Mouse (Mus musculus): ENCODE measurements around the gene Mtf1.

Gene Mtf1

DNA sequence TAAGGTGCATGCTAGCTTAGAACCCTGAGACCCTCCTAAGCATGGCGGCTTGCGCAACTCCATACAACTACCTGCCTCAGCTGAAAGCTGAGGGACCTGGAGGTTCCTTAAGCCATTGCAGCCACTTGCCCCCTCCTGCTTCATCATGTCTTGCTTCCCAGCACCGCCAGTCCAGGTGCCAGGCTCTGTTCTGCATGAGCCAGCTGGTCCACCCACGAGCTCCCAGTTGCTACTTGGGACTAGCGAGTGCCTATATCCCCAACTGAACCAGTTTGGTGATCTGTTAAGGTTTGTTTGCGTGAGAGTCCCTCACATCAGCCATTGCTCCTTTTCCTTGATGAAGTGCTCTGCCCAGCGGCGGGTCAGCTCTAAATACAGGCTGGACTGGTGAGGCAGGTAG is 54.4 kb downstream of the Mtf1 start:
- no peak for DNase-seq (ENCODE audit: low spot score)

- DNase-seq (ENCODE audit: low spot score), result peak; percentile 65
Measured at GRCm38 (mm10) chr4:124858370-124858769, 56.5 kb downstream of the Mtf1 start.

DNA sequence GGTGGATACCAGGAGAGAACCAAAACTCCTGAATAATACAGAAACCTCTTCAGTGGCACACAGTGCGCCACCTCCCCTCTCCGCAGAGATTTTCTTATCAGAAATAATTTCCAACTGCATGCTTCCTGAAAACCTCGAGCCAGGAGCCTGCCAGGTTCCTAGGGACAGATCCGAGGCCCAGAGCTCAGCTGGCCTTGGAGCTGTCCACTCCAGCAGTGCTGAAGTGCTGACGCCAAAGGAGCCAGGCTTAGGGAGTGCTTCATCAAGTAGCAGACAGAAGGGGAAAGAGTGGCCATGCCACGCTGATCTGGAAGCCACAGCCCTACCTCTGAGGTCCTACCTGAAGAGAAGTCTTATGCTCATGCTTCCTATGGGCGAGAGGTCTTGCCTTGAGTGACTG is 58.5 kb downstream of the Mtf1 start:
- peak; percentile 90 for DNase-seq (ENCODE audit: low spot score)

DNA sequence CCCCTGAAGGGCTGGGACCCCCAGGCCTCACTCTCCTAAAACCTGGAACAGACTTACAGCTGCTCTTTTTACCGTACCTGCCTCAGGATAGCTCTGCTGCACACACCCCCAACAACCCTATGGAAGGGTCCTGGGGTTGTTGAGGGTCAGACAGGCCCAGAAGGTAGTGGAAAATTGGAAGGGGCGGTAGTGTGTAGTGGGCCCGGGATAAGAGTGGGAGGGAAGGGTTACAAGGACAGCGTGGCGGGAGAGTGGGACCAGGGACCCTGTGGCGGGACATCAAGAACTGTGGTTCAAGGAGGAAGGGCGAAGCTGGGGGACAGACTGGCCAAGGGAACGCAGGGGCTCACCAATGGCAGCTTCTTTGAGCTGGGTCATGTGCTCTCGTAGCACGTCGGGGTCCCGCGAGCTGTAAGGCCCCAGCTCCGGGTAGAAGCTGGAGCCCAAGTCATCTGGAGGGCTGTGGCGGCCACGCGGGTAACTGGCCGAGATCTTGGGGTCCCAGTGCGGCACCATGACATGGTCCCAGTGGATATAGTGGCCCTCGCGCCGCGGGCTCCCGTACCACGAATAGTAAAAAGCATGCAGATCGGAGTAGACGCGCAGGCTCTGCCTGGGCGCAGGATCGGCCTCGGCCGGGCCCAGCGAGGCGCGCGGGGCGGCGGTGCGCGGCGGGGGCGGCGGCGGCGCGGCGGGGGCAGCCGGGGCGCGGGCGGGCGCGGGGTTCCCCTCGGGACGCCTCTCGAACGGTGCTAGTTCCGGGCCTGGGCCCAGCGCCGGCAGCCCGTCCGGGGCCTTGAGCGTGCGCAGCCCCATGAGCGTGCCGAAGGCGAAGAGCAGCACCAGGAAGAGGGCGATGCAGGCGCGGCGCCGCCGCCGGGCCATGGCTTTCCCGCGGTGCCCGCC is 59.6 kb downstream of the Mtf1 start, which contains the start of gene Maneal:
Maneal (minus strand) TSS at position 889 of the 906 bp plus-strand sequence.
- no peak for DNase-seq (ENCODE audit: low spot score)

GRCm38 (mm10) chr4:124872719-124873118 is 70.8 kb downstream of the Mtf1 start:
- no peak for DNase-seq (ENCODE audit: low spot score)

DNA sequence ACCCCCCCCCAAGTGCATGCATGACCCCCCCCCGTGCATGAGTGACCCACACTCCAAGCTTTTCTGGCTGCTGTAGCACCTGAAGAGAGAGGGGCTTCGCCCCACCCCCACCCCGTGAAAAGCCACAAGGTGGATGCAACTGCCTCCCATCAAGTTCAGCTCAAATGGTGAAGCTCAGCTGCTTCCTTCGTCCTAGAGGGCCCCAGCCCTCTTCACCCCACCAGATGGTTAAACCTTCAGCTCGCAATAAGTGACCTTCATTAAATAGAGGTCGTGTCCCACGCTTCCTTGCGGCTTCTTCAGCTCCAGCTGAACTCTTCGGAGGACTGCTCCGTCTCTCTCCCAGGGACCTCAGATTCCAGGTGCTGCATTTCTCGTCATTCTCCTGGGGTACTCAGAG is 78.7 kb downstream of the Mtf1 start, which contains the start of gene Epha10:
Epha10 (plus strand) TSS at position 301 of the 400 bp plus-strand sequence.
- no peak for DNase-seq (ENCODE audit: low spot score)

DNA sequence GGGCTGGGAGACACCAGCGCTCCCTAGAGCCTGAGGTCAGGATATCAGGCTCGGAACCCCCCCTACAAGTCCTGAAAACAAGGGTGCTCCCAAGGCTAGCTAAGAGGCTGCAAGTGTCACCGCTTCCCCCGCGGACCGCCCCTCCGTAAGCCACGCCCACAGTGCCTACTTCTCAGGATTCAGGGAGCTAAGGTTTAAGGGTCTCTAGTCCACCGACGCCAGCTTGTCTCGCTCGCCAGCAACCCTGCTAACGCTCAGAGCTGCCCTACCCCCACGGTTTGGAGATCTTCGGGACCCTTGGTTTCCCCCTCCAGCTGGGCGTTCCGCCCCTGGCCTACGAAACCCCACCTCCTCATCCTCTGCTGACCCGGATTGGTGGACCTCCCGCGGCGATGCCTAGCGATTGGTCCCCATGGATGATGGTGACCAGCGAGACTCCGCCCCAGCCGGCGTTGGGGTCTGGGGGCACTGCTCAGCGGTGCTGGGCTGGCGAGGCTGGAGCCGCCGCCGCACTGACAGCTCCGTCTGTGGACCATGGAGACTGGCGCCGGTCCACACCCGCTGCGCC is 79.5 kb downstream of the Mtf1 start:
- DNase-seq (ENCODE audit: low spot score), result no peak

DNA sequence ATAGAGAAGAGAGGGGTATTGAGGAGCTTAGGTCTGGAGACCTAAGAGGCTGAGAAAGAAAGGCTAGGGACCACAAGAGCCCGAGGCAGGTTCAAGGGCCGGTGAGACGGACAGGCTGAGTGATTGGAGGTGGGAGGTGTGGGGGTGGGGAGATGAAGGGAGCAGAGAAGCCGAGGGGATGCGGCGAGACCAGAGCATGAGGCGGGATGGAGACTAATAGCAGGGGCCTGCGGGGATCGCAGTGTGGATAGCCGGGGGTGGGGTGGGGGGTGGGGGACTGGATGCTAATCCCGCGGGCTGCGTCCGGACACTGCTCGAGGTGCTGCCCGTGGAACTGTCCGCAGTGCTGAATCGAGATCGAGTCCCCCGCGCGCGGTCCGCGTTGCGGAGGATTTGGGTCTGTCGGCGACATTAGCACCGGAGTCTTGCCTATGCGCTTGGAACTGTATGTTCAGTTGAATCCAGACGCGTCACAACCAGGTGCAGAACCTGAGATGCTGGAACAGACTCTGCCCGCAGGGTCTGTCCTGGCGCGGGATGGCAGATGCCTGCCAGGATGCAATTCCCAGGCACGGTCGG is 80.3 kb downstream of the Mtf1 start:
- peak; percentile 80 for DNase-seq (ENCODE audit: low spot score)

DNA sequence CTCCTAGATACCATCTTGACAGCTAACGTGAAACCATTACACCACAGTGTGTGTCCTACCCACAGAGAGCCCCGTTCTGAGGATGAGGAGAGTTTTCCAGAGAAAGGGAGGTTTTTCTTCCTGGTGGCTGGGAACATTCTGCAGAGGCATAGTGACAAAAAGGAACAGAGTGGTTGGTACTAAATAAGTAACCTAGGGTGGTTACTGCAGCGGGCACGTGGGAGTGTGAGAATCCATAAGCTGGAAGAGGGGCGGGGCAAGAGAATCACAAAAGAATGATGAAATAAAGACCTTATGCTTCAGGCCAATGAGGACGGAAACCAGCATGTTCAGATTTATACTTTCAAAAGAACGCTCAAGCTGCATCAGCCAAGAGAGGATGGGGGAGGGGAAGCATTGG is 86.8 kb downstream of the Mtf1 start:
- no peak for DNase-seq (ENCODE audit: low spot score)

GRCm38 (mm10) chr4:124889935-124890334 is 88.0 kb downstream of the Mtf1 start:
- no peak for DNase-seq (ENCODE audit: low spot score)

DNA sequence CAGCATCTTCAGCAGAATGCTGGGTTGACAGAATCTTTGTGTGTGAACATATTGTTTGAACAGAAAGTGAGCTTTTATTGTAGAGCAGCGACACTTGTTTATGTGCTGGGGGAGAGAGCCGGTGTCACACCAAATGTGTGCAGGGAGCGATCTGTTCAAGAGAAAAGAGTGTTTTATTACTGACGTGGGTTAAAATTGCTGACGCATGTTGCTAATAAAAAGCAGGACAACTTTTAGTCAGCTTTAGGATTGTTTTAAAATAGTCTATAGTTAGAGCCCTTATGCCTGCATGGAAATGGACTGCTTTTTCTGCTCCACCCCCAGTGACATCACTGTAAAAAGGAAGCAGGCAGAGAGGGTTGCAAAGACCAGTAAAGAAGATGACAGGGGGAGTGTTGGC is 88.9 kb downstream of the Mtf1 start:
- no peak for DNase-seq (ENCODE audit: low spot score)

- DNase-seq (ENCODE audit: low spot score), result no peak
Measured at GRCm38 (mm10) chr4:124893769-124894168, 91.9 kb downstream of the Mtf1 start.

- no peak for DNase-seq (ENCODE audit: low spot score)
Measured at GRCm38 (mm10) chr4:124894508-124895428, 92.9 kb downstream of the Mtf1 start.

GRCm38 (mm10) chr4:124898428-124898827 is 96.5 kb downstream of the Mtf1 start:
- DNase-seq (ENCODE audit: low spot score), result no peak
